Mouse (Mus musculus): ENCODE results near the gene Gm26920. TPM values are rescaled to one million over a fixed set of nuclear protein-coding genes. Genes with fewer than 3 reads are reported as not detected.

Gm26920 gene
- polyA plus RNA-seq, 1 experiment from 2014 or later = 0.58 TPM

- Histone ChIP-seq H3K9me3 (ENCODE audit: control insufficient read depth, low read length) (no peaks in the 10 kb centered on the region), H3K27ac (ENCODE audit: low read depth, low read length) (peak within 1 kb of the TSS; percentile 65; the same call in 1 of the 2 replicates), H3K27me3 (ENCODE audit: control insufficient read depth, insufficient read depth, low read length) (no peaks in the 10 kb centered on the region), H3K4me3 (ENCODE audit: low read length) (peak within 1 kb of the TSS; percentile 78), H3K36me3 (ENCODE audit: control insufficient read depth, insufficient read depth, low read length) (peaks cover 13% of the 10 kb centered on the region; the same call in 1 of the 2 replicates), H3K4me2 (replicated peaks; ENCODE audit: low read depth, low read length) (peak within 1 kb of the TSS; percentile 97), H3K9ac (ENCODE audit: low read depth, low read length) (peak within 1 kb of the TSS; percentile 80), H3K4me1 (ENCODE audit: control insufficient read depth, insufficient read depth, low read length) (peaks cover 5% of the 10 kb centered on the region; the same call in 1 of the 2 replicates)
- ATAC-seq (ENCODE audit: low FRiP score, low TSS enrichment) = peak; percentile 95
- WGBS = under 1% methylated on average over 50 of the region's 50 CpGs
Measured at GRCm38 (mm10) chr7:30072146-30073028, 17.8 kb downstream of the Gm26920 start, which contains the start of gene Zfp82. TSS of gene Zfp82 (minus strand) at chr7:30072900.

- no peaks in the 10 kb centered on the region for H3K27me3 ChIP-seq (ENCODE audit: control insufficient read depth, insufficient read depth, low read length)
- no peak for ATAC-seq (ENCODE audit: low FRiP score, low TSS enrichment)
- no peak overlapping the region for H3K4me2 ChIP-seq (replicated peaks; ENCODE audit: low read depth, low read length)
Measured at GRCm38 (mm10) chr7:30064622-30065021, 25.6 kb downstream of the Gm26920 start.

GRCm38 (mm10) chr7:30062478-30062877 lies 27.7 kb downstream of the Gm26920 start:
- no peak for ATAC-seq (ENCODE audit: low FRiP score, low TSS enrichment)
- Histone ChIP-seq H3K4me3 (ENCODE audit: low read length) (no peak overlapping the region), H3K9ac (ENCODE audit: low read depth, low read length) (no peak overlapping the region), H3K27me3 (ENCODE audit: control insufficient read depth, insufficient read depth, low read length) (no peaks in the 10 kb centered on the region), H3K36me3 (ENCODE audit: control insufficient read depth, insufficient read depth, low read length) (peaks cover 17% of the 10 kb centered on the region; the same call in 1 of the 2 replicates), H3K9me3 (ENCODE audit: control insufficient read depth, low read length) (no peaks in the 10 kb centered on the region), H3K27ac (ENCODE audit: low read depth, low read length) (no peak overlapping the region), H3K4me1 (ENCODE audit: control insufficient read depth, insufficient read depth, low read length) (no peaks in the 10 kb centered on the region), H3K4me2 (replicated peaks; ENCODE audit: low read depth, low read length) (no peak overlapping the region)
- 95% methylated on average over 5 of the region's 5 CpGs for WGBS

More at GRCm38 (mm10) chr7:30064622-30065021, 25.6 kb downstream of the Gm26920 start:
- H3K4me1 ChIP-seq (ENCODE audit: control insufficient read depth, insufficient read depth, low read length) = no peaks in the 10 kb centered on the region
- no peaks in the 10 kb centered on the region for H3K9me3 ChIP-seq (ENCODE audit: control insufficient read depth, low read length)
- no peak overlapping the region for H3K27ac ChIP-seq (ENCODE audit: low read depth, low read length)
- 88% methylated on average over 5 of the region's 5 CpGs for WGBS
- H3K4me3 ChIP-seq (ENCODE audit: low read length) = no peak overlapping the region
- H3K9ac ChIP-seq (ENCODE audit: low read depth, low read length) = no peak overlapping the region
- H3K36me3 ChIP-seq (ENCODE audit: control insufficient read depth, insufficient read depth, low read length) = peaks cover 22% of the 10 kb centered on the region; the same call in 1 of the 2 replicates

GRCm38 (mm10) chr7:30060341-30060740 lies 29.9 kb downstream of the Gm26920 start:
- Histone ChIP-seq H3K4me2 (replicated peaks; ENCODE audit: low read depth, low read length) (no peak overlapping the region), H3K27me3 (ENCODE audit: control insufficient read depth, insufficient read depth, low read length) (no peaks in the 10 kb centered on the region), H3K9ac (ENCODE audit: low read depth, low read length) (no peak overlapping the region), H3K4me3 (ENCODE audit: low read length) (no peak overlapping the region), H3K9me3 (ENCODE audit: control insufficient read depth, low read length) (no peaks in the 10 kb centered on the region), H3K4me1 (ENCODE audit: control insufficient read depth, insufficient read depth, low read length) (no peaks in the 10 kb centered on the region), H3K27ac (ENCODE audit: low read depth, low read length) (no peak overlapping the region), H3K36me3 (ENCODE audit: control insufficient read depth, insufficient read depth, low read length) (peaks cover 24% of the 10 kb centered on the region)
- 45% methylated on average over 6 of the region's 6 CpGs for WGBS
- no peak for ATAC-seq (ENCODE audit: low FRiP score, low TSS enrichment)

GRCm38 (mm10) chr7:30053591-30053990 lies 36.6 kb downstream of the Gm26920 start:
- Histone ChIP-seq H3K4me3 (ENCODE audit: low read length) (no peak overlapping the region), H3K9me3 (ENCODE audit: control insufficient read depth, low read length) (no peaks in the 10 kb centered on the region), H3K36me3 (ENCODE audit: control insufficient read depth, insufficient read depth, low read length) (peaks cover 14% of the 10 kb centered on the region), H3K27me3 (ENCODE audit: control insufficient read depth, insufficient read depth, low read length) (no peaks in the 10 kb centered on the region), H3K4me1 (ENCODE audit: control insufficient read depth, insufficient read depth, low read length) (peaks cover 10% of the 10 kb centered on the region), H3K27ac (ENCODE audit: low read depth, low read length) (no peak overlapping the region), H3K9ac (ENCODE audit: low read depth, low read length) (no peak overlapping the region), H3K4me2 (replicated peaks; ENCODE audit: low read depth, low read length) (no peak overlapping the region)
- whole genome bisulfite sequencing = 3% methylated on average over 3 of the region's 3 CpGs
- ATAC-seq (ENCODE audit: low FRiP score, low TSS enrichment) = no peak

- Histone ChIP-seq H3K9me3 (ENCODE audit: control insufficient read depth, low read length) (no peaks in the 10 kb centered on the region), H3K4me2 (replicated peaks; ENCODE audit: low read depth, low read length) (peak within 1 kb of the TSS; percentile 84), H3K9ac (ENCODE audit: low read depth, low read length) (peak within 1 kb of the TSS; percentile 66), H3K4me3 (ENCODE audit: low read length) (peak within 1 kb of the TSS; percentile 78), H3K27me3 (ENCODE audit: control insufficient read depth, insufficient read depth, low read length) (no peaks in the 10 kb centered on the region), H3K27ac (ENCODE audit: low read depth, low read length) (peak within 1 kb of the TSS; percentile 73), H3K36me3 (ENCODE audit: control insufficient read depth, insufficient read depth, low read length) (peaks cover 4% of the 10 kb centered on the region), H3K4me1 (ENCODE audit: control insufficient read depth, insufficient read depth, low read length) (peaks cover 10% of the 10 kb centered on the region)
- peak; percentile 97 for ATAC-seq (ENCODE audit: low FRiP score, low TSS enrichment)
- under 1% methylated on average over 40 of the region's 40 CpGs for WGBS
Measured at GRCm38 (mm10) chr7:30050882-30051548, 39.2 kb downstream of the Gm26920 start, which contains the start of gene Zfp14. TSS of gene Zfp14 (minus strand) at chr7:30051380.

- 83% methylated on average over 4 of the region's 4 CpGs for WGBS
- Histone ChIP-seq H3K36me3 (ENCODE audit: control insufficient read depth, insufficient read depth, low read length) (no peaks in the 10 kb centered on the region), H3K27ac (ENCODE audit: low read depth, low read length) (no peak overlapping the region), H3K9ac (ENCODE audit: low read depth, low read length) (no peak overlapping the region), H3K27me3 (ENCODE audit: control insufficient read depth, insufficient read depth, low read length) (no peaks in the 10 kb centered on the region), H3K4me3 (ENCODE audit: low read length) (no peak overlapping the region), H3K9me3 (ENCODE audit: control insufficient read depth, low read length) (no peaks in the 10 kb centered on the region), H3K4me1 (ENCODE audit: control insufficient read depth, insufficient read depth, low read length) (peaks cover 6% of the 10 kb centered on the region; the same call in 1 of the 2 replicates), H3K4me2 (replicated peaks; ENCODE audit: low read depth, low read length) (no peak overlapping the region)
- ATAC-seq (ENCODE audit: low FRiP score, low TSS enrichment) = no peak
Measured at GRCm38 (mm10) chr7:30048126-30048525, 42.1 kb downstream of the Gm26920 start.

- Histone ChIP-seq H3K4me1 (ENCODE audit: control insufficient read depth, insufficient read depth, low read length) (0 out of 2 replicates have a peak, but pooled peaks cover 2% of the 10 kb centered on the region), H3K9me3 (ENCODE audit: control insufficient read depth, low read length) (no peaks in the 10 kb centered on the region), H3K27me3 (ENCODE audit: control insufficient read depth, insufficient read depth, low read length) (no peaks in the 10 kb centered on the region), H3K36me3 (ENCODE audit: control insufficient read depth, insufficient read depth, low read length) (no peaks in the 10 kb centered on the region), H3K9ac (ENCODE audit: low read depth, low read length) (no peak overlapping the region; the same call in 1 of the 2 replicates), H3K27ac (ENCODE audit: low read depth, low read length) (no peak overlapping the region), H3K4me3 (ENCODE audit: low read length) (no peak overlapping the region), H3K4me2 (replicated peaks; ENCODE audit: low read depth, low read length) (no peak overlapping the region)
- peak; percentile 79 for ATAC-seq (ENCODE audit: low FRiP score, low TSS enrichment)
- 32% methylated on average over 9 of the region's 9 CpGs for WGBS
Measured at GRCm38 (mm10) chr7:30044354-30044753, 45.9 kb downstream of the Gm26920 start.

Measured in kidney, embryonic 14.5 days (tissue).